Mouse (Mus musculus): Measurements from ENCODE around the gene Galntl6. TPM values are rescaled to one million over a fixed set of nuclear protein-coding genes. Genes with fewer than 3 reads are reported as not detected.

Gene Galntl6
- polyA plus RNA-seq, 1 experiment = not detected

GRCm38 (mm10) chr8:58442696-58443095, 469.7 kb downstream of the Galntl6 start:
- H3K36me3 ChIP-seq (ENCODE audit: control insufficient read depth, insufficient read depth) = no peaks in the 10 kb centered on the region
- TF ChIP-seq POLR2AphosphoS2 (IDR thresholded peaks at IDR 0.05; ENCODE audit: insufficient read length, low read depth) (no peak), TCF3 (IDR thresholded peaks at IDR 0.05; ENCODE audit: insufficient read length, low read depth) (no peak), MAX (IDR thresholded peaks at IDR 0.05; ENCODE audit: low read depth) (no peak), E2F4 (IDR thresholded peaks at IDR 0.05; ENCODE audit: insufficient read depth) (no peak), REST (IDR thresholded peaks at IDR 0.05; ENCODE audit: insufficient read depth, insufficient read length) (no peak), MYOG (IDR thresholded peaks at IDR 0.05; ENCODE audit: control insufficient read depth in 1 of 3, insufficient read depth in 1 of 3, insufficient read length in 2 of 3, low read depth in 2 of 3) (no peak), SRF (IDR thresholded peaks at IDR 0.05; ENCODE audit: control insufficient read depth, insufficient read length, low read depth) (no peak), CEBPB (IDR thresholded peaks at IDR 0.05; ENCODE audit: insufficient read depth, poor library complexity, severe bottlenecking) (no peak), USF1 (IDR thresholded peaks at IDR 0.05; ENCODE audit: low read depth) (no peak), POLR2A (IDR thresholded peaks at IDR 0.05; ENCODE audit: insufficient read length, low read depth) (no peak), TCF12 (IDR thresholded peaks at IDR 0.05; ENCODE audit: insufficient read depth, poor library complexity, severe bottlenecking) (no peak), MYOD1 (IDR thresholded peaks at IDR 0.05; ENCODE audit: control insufficient read depth in 1 of 3, insufficient read length in 2 of 3, low read depth in 2 of 3) (no peak)
- H3ac ChIP-seq (ENCODE audit: control insufficient read depth, insufficient read length) = no peak overlapping the region
- H3K4me3 ChIP-seq = no peak overlapping the region
- H3K4me2 ChIP-seq (ENCODE audit: low read depth) = no peak overlapping the region
- H3K27me3 ChIP-seq (ENCODE audit: control insufficient read depth, insufficient read depth, insufficient read length) = no peaks in the 10 kb centered on the region
- H3K79me2 ChIP-seq (ENCODE audit: control insufficient read depth, insufficient read depth) = no peaks in the 10 kb centered on the region

- H3K4me3 ChIP-seq = no peak overlapping the region
- no peaks in the 10 kb centered on the region for H3K79me2 ChIP-seq (ENCODE audit: control insufficient read depth, insufficient read depth)
- H3K4me2 ChIP-seq (ENCODE audit: low read depth) = no peak overlapping the region
- TF ChIP-seq POLR2A (IDR thresholded peaks at IDR 0.05; ENCODE audit: insufficient read length, low read depth) (no peak), MYOG (IDR thresholded peaks at IDR 0.05; ENCODE audit: control insufficient read depth in 1 of 3, insufficient read depth in 1 of 3, insufficient read length in 2 of 3, low read depth in 2 of 3) (no peak), MYOD1 (IDR thresholded peaks at IDR 0.05; ENCODE audit: control insufficient read depth in 1 of 3, insufficient read length in 2 of 3, low read depth in 2 of 3) (no peak), CEBPB (IDR thresholded peaks at IDR 0.05; ENCODE audit: insufficient read depth, poor library complexity, severe bottlenecking) (no peak), SRF (IDR thresholded peaks at IDR 0.05; ENCODE audit: control insufficient read depth, insufficient read length, low read depth) (no peak), POLR2AphosphoS2 (IDR thresholded peaks at IDR 0.05; ENCODE audit: insufficient read length, low read depth) (no peak), MAX (IDR thresholded peaks at IDR 0.05; ENCODE audit: low read depth) (no peak), TCF3 (IDR thresholded peaks at IDR 0.05; ENCODE audit: insufficient read length, low read depth) (no peak), TCF12 (IDR thresholded peaks at IDR 0.05; ENCODE audit: insufficient read depth, poor library complexity, severe bottlenecking) (no peak)
- no peaks in the 10 kb centered on the region for H3K36me3 ChIP-seq (ENCODE audit: control insufficient read depth, insufficient read depth)
- no peaks in the 10 kb centered on the region for H3K27me3 ChIP-seq (ENCODE audit: control insufficient read depth, insufficient read depth, insufficient read length)
- no peak overlapping the region for H3ac ChIP-seq (ENCODE audit: control insufficient read depth, insufficient read length)
Observed at GRCm38 (mm10) chr8:58418481-58418880, 494.0 kb downstream of the Galntl6 start.

- H3K79me2 ChIP-seq (ENCODE audit: control insufficient read depth, insufficient read depth) = no peaks in the 10 kb centered on the region
- no peaks in the 10 kb centered on the region for H3K27me3 ChIP-seq (ENCODE audit: control insufficient read depth, insufficient read depth, insufficient read length)
- H3K36me3 ChIP-seq (ENCODE audit: control insufficient read depth, insufficient read depth) = no peaks in the 10 kb centered on the region
- H3K4me3 ChIP-seq = no peak overlapping the region
- H3ac ChIP-seq (ENCODE audit: control insufficient read depth, insufficient read length) = no peak overlapping the region
- TF ChIP-seq TCF3 (IDR thresholded peaks at IDR 0.05; ENCODE audit: insufficient read length, low read depth) (no peak), TCF12 (IDR thresholded peaks at IDR 0.05; ENCODE audit: insufficient read depth, poor library complexity, severe bottlenecking) (no peak), MYOG (IDR thresholded peaks at IDR 0.05; ENCODE audit: control insufficient read depth in 1 of 3, insufficient read depth in 1 of 3, insufficient read length in 2 of 3, low read depth in 2 of 3) (no peak)
- no peak overlapping the region for H3K4me2 ChIP-seq (ENCODE audit: low read depth)
Observed at GRCm38 (mm10) chr8:58417551-58417950, 494.9 kb downstream of the Galntl6 start.

- Histone ChIP-seq H3K4me3 (no peak overlapping the region), H3K79me2 (ENCODE audit: control insufficient read depth, insufficient read depth) (no peaks in the 10 kb centered on the region), H3K4me2 (ENCODE audit: low read depth) (no peak overlapping the region), H3ac (ENCODE audit: control insufficient read depth, insufficient read length) (no peak overlapping the region), H3K36me3 (ENCODE audit: control insufficient read depth, insufficient read depth) (no peaks in the 10 kb centered on the region), H3K27me3 (ENCODE audit: control insufficient read depth, insufficient read depth, insufficient read length) (no peaks in the 10 kb centered on the region)
- TF ChIP-seq MAX (IDR thresholded peaks at IDR 0.05; ENCODE audit: low read depth) (no peak), TCF12 (IDR thresholded peaks at IDR 0.05; ENCODE audit: insufficient read depth, poor library complexity, severe bottlenecking) (no peak), MYOG (IDR thresholded peaks at IDR 0.05; ENCODE audit: control insufficient read depth in 1 of 3, insufficient read depth in 1 of 3, insufficient read length in 2 of 3, low read depth in 2 of 3) (no peak), TCF3 (IDR thresholded peaks at IDR 0.05; ENCODE audit: insufficient read length, low read depth) (no peak), POLR2A (IDR thresholded peaks at IDR 0.05; ENCODE audit: insufficient read length, low read depth) (no peak), POLR2AphosphoS2 (IDR thresholded peaks at IDR 0.05; ENCODE audit: insufficient read length, low read depth) (no peak), E2F4 (IDR thresholded peaks at IDR 0.05; ENCODE audit: insufficient read depth) (no peak), CEBPB (IDR thresholded peaks at IDR 0.05; ENCODE audit: insufficient read depth, poor library complexity, severe bottlenecking) (no peak)
Observed at GRCm38 (mm10) chr8:58396500-58396899, 515.9 kb downstream of the Galntl6 start.

GRCm38 (mm10) chr8:58395879-58396278, 516.6 kb downstream of the Galntl6 start:
- Histone ChIP-seq H3K4me2 (ENCODE audit: low read depth) (no peak overlapping the region), H3K36me3 (ENCODE audit: control insufficient read depth, insufficient read depth) (no peaks in the 10 kb centered on the region)
- TF ChIP-seq CEBPB (IDR thresholded peaks at IDR 0.05; ENCODE audit: insufficient read depth, poor library complexity, severe bottlenecking) (no peak), USF1 (IDR thresholded peaks at IDR 0.05; ENCODE audit: low read depth) (no peak), MYOD1 (IDR thresholded peaks at IDR 0.05; ENCODE audit: control insufficient read depth in 1 of 3, insufficient read length in 2 of 3, low read depth in 2 of 3) (no peak), MYOG (IDR thresholded peaks at IDR 0.05; ENCODE audit: control insufficient read depth in 1 of 3, insufficient read depth in 1 of 3, insufficient read length in 2 of 3, low read depth in 2 of 3) (no peak), POLR2AphosphoS2 (IDR thresholded peaks at IDR 0.05; ENCODE audit: insufficient read length, low read depth) (no peak), POLR2A (IDR thresholded peaks at IDR 0.05; ENCODE audit: insufficient read length, low read depth) (no peak), SRF (IDR thresholded peaks at IDR 0.05; ENCODE audit: control insufficient read depth, insufficient read length, low read depth) (no peak), MAX (IDR thresholded peaks at IDR 0.05; ENCODE audit: low read depth) (no peak), TCF3 (IDR thresholded peaks at IDR 0.05; ENCODE audit: insufficient read length, low read depth) (no peak), E2F4 (IDR thresholded peaks at IDR 0.05; ENCODE audit: insufficient read depth) (no peak), TCF12 (IDR thresholded peaks at IDR 0.05; ENCODE audit: insufficient read depth, poor library complexity, severe bottlenecking) (no peak), REST (IDR thresholded peaks at IDR 0.05; ENCODE audit: insufficient read depth, insufficient read length) (no peak)

More at GRCm38 (mm10) chr8:58395879-58396278, 516.6 kb downstream of the Galntl6 start:
- no peaks in the 10 kb centered on the region for H3K79me2 ChIP-seq (ENCODE audit: control insufficient read depth, insufficient read depth)
- H3ac ChIP-seq (ENCODE audit: control insufficient read depth, insufficient read length) = no peak overlapping the region
- H3K27me3 ChIP-seq (ENCODE audit: control insufficient read depth, insufficient read depth, insufficient read length) = no peaks in the 10 kb centered on the region
- H3K4me3 ChIP-seq = no peak overlapping the region

Measured in myocyte (in vitro differentiated cells).